Mouse (Mus musculus) hindbrain, embryonic 11.5 days (tissue): ENCODE results near the gene Nckap5. TPM values are rescaled to one million over a fixed set of nuclear protein-coding genes. Genes with fewer than 3 reads are reported as not detected.

Source experiments
- ATAC-seq: fragments of 200-750 bp; cut with Nextera tagmentation; 2 replicates; pipeline ENCODE4 v1.8.0; 2017; ENCODE audit warnings: mild to moderate bottlenecking, moderate TSS enrichment, moderate library complexity; ENCODE audit not compliant: low FRiP score
- DNase-seq: peaks from one replicate; pipeline ENCODE4 v3.0.0-alpha.2; 2015; ENCODE audit warnings: low spot score
- H3K27ac ChIP-seq: fragments of 300-500 bp; sonication (generic); 2 replicates; pipeline ENCODE4 v1.5.1; 2014; ENCODE audit warnings: mild to moderate bottlenecking, low read depth, low read length
- H3K27me3 ChIP-seq: fragments of 300-500 bp; sonication (generic); 2 replicates; pipeline ENCODE4 v1.6.1; 2014; ENCODE audit warnings: mild to moderate bottlenecking, low read length, moderate library complexity, mixed read lengths; ENCODE audit not compliant: control insufficient read depth, insufficient read depth
- H3K36me3 ChIP-seq: fragments of 300-500 bp; sonication (generic); 2 replicates; pipeline ENCODE4 v1.6.1; 2014; ENCODE audit warnings: mild to moderate bottlenecking, low read length, moderate library complexity, mixed read lengths; ENCODE audit not compliant: control insufficient read depth, insufficient read depth
- H3K4me1 ChIP-seq: fragments of 300-500 bp; sonication (generic); replicated peaks from 2 replicates; pipeline ENCODE4 v1.6.1; 2014; ENCODE audit warnings: low read length, mixed read lengths; ENCODE audit not compliant: control insufficient read depth, insufficient read depth
- H3K4me2 ChIP-seq: fragments of 300-500 bp; sonication (generic); replicated peaks from 2 replicates; pipeline ENCODE4 v1.6.1; 2014; ENCODE audit warnings: mild to moderate bottlenecking, low read depth, low read length
- H3K4me3 ChIP-seq: fragments of 300-500 bp; sonication (generic); 2 replicates; pipeline ENCODE4 v1.5.1; 2014; ENCODE audit warnings: low read depth, low read length
- H3K9ac ChIP-seq: fragments of 300-500 bp; sonication (generic); 2 replicates; pipeline ENCODE4 v1.6.1; 2014; ENCODE audit warnings: low read depth, low read length
- H3K9me3 ChIP-seq: fragments of 300-500 bp; sonication (generic); 2 replicates; pipeline ENCODE4 v1.6.1; 2016; ENCODE audit warnings: low read length; ENCODE audit not compliant: control insufficient read depth
- WGBS: fragments of 180-500 bp; shearing (Covaris S2); extraction: QIAGEN DNeasy Blood & Tissue Kit; methylation state at CpG from one replicate; pipeline ENCODE4 v1.1.7; 2014; 5-methylcytosine and 5-hydroxymethylcytosine counted together
- polyA plus RNA-seq: library from polyadenylated mRNA; unstranded; fragments of >200 nt; fragmentation: Nextera tagmentation; extraction: Ambion mirVana; gene quantifications from 2 replicates; pipeline ENCODE4 v1.2.1, GENCODE M21; 2014

Nckap5 gene
- polyA plus RNA-seq, 1 experiment from 2014 or later: 23.5 TPM

- Histone ChIP-seq H3K36me3 (no peaks in the 10 kb centered on the region), H3K27ac (no peak overlapping the region), H3K9me3 (no peaks in the 10 kb centered on the region), H3K27me3 (no peaks in the 10 kb centered on the region), H3K4me2 (no peak overlapping the region), H3K9ac (no peak overlapping the region), H3K4me1 (no peaks in the 10 kb centered on the region), H3K4me3 (no peak overlapping the region)
- no peak for ATAC-seq
- 96% methylated on average over 10 of the region's 10 CpGs for WGBS
- DNase-seq: no peak
These were observed 905.1 kb downstream of the Nckap5 start for GRCm38 (mm10) chr1:125925486-125925885.

GRCm38 (mm10) chr1:125923062-125923461 is 907.5 kb downstream of the Nckap5 start:
- DNase-seq: no peak
- Histone ChIP-seq H3K9me3 (no peaks in the 10 kb centered on the region), H3K36me3 (no peaks in the 10 kb centered on the region), H3K27me3 (no peaks in the 10 kb centered on the region), H3K4me1 (no peaks in the 10 kb centered on the region), H3K4me3 (no peak overlapping the region), H3K4me2 (no peak overlapping the region), H3K9ac (no peak overlapping the region), H3K27ac (no peak overlapping the region)
- no peak for ATAC-seq
- WGBS: 81% methylated on average over 2 of the region's 2 CpGs

GRCm38 (mm10) chr1:125920696-125921095 is 909.9 kb downstream of the Nckap5 start:
- H3K4me2 ChIP-seq: no peak overlapping the region
- H3K9ac ChIP-seq: no peak overlapping the region
- no peak overlapping the region for H3K4me3 ChIP-seq
- no peaks in the 10 kb centered on the region for H3K36me3 ChIP-seq
- no peaks in the 10 kb centered on the region for H3K27me3 ChIP-seq
- 95% methylated on average over 3 of the region's 3 CpGs for WGBS
- H3K27ac ChIP-seq: no peak overlapping the region
- DNase-seq: no peak
- H3K9me3 ChIP-seq: no peaks in the 10 kb centered on the region
- no peaks in the 10 kb centered on the region for H3K4me1 ChIP-seq
- ATAC-seq: no peak

- Histone ChIP-seq H3K36me3 (no peaks in the 10 kb centered on the region), H3K27me3 (peaks cover 18% of the 10 kb centered on the region), H3K4me3 (peak within 1 kb of the TSS; percentile 47), H3K9me3 (no peaks in the 10 kb centered on the region), H3K27ac (no peak within 1 kb of the TSS), H3K9ac (peak within 1 kb of the TSS; percentile 42; the same call in 1 of the 2 replicates), H3K4me1 (peaks cover 12% of the 10 kb centered on the region), H3K4me2 (peak within 1 kb of the TSS; percentile 75)
- ATAC-seq (0 out of 2 replicates have a peak, but pooled peaks have one; percentile 14), DNase-seq (peak; percentile 40)
- 4% methylated on average over 30 of the region's 30 CpGs for WGBS
These were observed 917.7 kb downstream of the Nckap5 start, which contains the start of gene Lypd1 for GRCm38 (mm10) chr1:125912601-125913600. Gene Lypd1, minus strand, starts transcription at chr1:125913101.

GRCm38 (mm10) chr1:125911901-125912445 is 918.6 kb downstream of the Nckap5 start:
- DNase-seq: peak; percentile 63
- no peaks in the 10 kb centered on the region for H3K9me3 ChIP-seq
- H3K9ac ChIP-seq: peak overlapping the region; percentile 44; the same call in 1 of the 2 replicates
- peaks cover 18% of the 10 kb centered on the region for H3K27me3 ChIP-seq
- peak overlapping the region; percentile 75 for H3K4me2 ChIP-seq
- no peaks in the 10 kb centered on the region for H3K36me3 ChIP-seq
- peak overlapping the region; percentile 47 for H3K4me3 ChIP-seq
- H3K27ac ChIP-seq: no peak overlapping the region
- peaks cover 12% of the 10 kb centered on the region for H3K4me1 ChIP-seq
- ATAC-seq: peak; percentile 61
- WGBS: under 1% methylated on average over 43 of the region's 43 CpGs

GRCm38 (mm10) chr1:125911337-125911900 is 919.2 kb downstream of the Nckap5 start:
- peak; percentile 60 for DNase-seq
- peak overlapping the region; percentile 44; the same call in 1 of the 2 replicates for H3K9ac ChIP-seq
- peaks cover 12% of the 10 kb centered on the region for H3K4me1 ChIP-seq
- H3K36me3 ChIP-seq: no peaks in the 10 kb centered on the region
- no peak overlapping the region for H3K27ac ChIP-seq
- H3K27me3 ChIP-seq: peaks cover 18% of the 10 kb centered on the region
- peak overlapping the region; percentile 47 for H3K4me3 ChIP-seq
- no peaks in the 10 kb centered on the region for H3K9me3 ChIP-seq
- peak; percentile 67 for ATAC-seq
- under 1% methylated on average over 35 of the region's 35 CpGs for WGBS
- H3K4me2 ChIP-seq: peak overlapping the region; percentile 75

GRCm38 (mm10) chr1:125910871-125911265 is 919.7 kb downstream of the Nckap5 start:
- no peak for DNase-seq
- 4% methylated on average over 9 of the region's 9 CpGs for WGBS
- peaks cover 18% of the 10 kb centered on the region for H3K27me3 ChIP-seq

GRCm38 (mm10) chr1:125910211-125910870 is 920.3 kb downstream of the Nckap5 start:
- peak overlapping the region; percentile 75 for H3K4me2 ChIP-seq
- peak overlapping the region; percentile 47; the same call in 1 of the 2 replicates for H3K4me3 ChIP-seq
- peaks cover 18% of the 10 kb centered on the region for H3K27me3 ChIP-seq
- H3K4me1 ChIP-seq: peaks cover 12% of the 10 kb centered on the region
- H3K9ac ChIP-seq: no peak overlapping the region
- no peaks in the 10 kb centered on the region for H3K36me3 ChIP-seq
- whole genome bisulfite sequencing: 19% methylated on average over 14 of the region's 14 CpGs
- ATAC-seq: peak; percentile 43
- peak; percentile 71 for DNase-seq
- no peak overlapping the region for H3K27ac ChIP-seq
- H3K9me3 ChIP-seq: no peaks in the 10 kb centered on the region

More at GRCm38 (mm10) chr1:125910871-125911265, 919.7 kb downstream of the Nckap5 start:
- peak overlapping the region; percentile 47 for H3K4me3 ChIP-seq
- H3K4me2 ChIP-seq: peak overlapping the region; percentile 75
- H3K9ac ChIP-seq: peak overlapping the region; percentile 44; the same call in 1 of the 2 replicates
- ATAC-seq: peak; percentile 74
- peaks cover 12% of the 10 kb centered on the region for H3K4me1 ChIP-seq
- no peaks in the 10 kb centered on the region for H3K36me3 ChIP-seq
- H3K27ac ChIP-seq: no peak overlapping the region
- H3K9me3 ChIP-seq: no peaks in the 10 kb centered on the region
